Mouse (Mus musculus) layer of hippocampus, adult 8-10 months (tissue): ENCODE results near the gene Wdr81. TPM values are rescaled to one million over a fixed set of nuclear protein-coding genes. Genes with fewer than 3 reads are reported as not detected.

Experiments used
- DNase-seq, 2 experiments: peaks; one replicate each; pipeline ENCODE4 v3.0.0; 2022; ENCODE audit warnings: low spot score in 2 of 2
- microRNA-seq, 2 experiments: library from miRNA; unstranded; fragments of <30 nt; microRNA quantifications; one replicate each; pipeline ENCODE4 v1.2.0; 2022
- total RNA-seq, 4 experiments: library from RNA; stranded (reverse); gene quantifications; 2 replicates each; pipeline ENCODE4 v1.2.4; 2022

Gene Wdr81
- total RNA-seq, 4 experiments from 2014 or later = 23.5 to 25.3 (median 24.3) TPM

GRCm38 (mm10) chr11:75402271-75402690 lies 52.2 kb downstream of the Wdr81 start:
- peak; percentile 56 to 66 for DNase-seq

- DNase-seq = peak; percentile 43 to 55
These were observed 54.4 kb downstream of the Wdr81 start for GRCm38 (mm10) chr11:75400099-75400498.

GRCm38 (mm10) chr11:75399411-75399841 lies 55.1 kb downstream of the Wdr81 start:
- DNase-seq = peak; percentile 67 to 78

- peak in 1 of 2 experiments; percentile 23 for DNase-seq
These were observed 57.1 kb downstream of the Wdr81 start for GRCm38 (mm10) chr11:75397452-75397851.

GRCm38 (mm10) chr11:75395611-75396010 lies 58.9 kb downstream of the Wdr81 start:
- no peak for DNase-seq

Small RNA genes lying within 50 kb of the gene (microRNA-seq; reads per million reads assigned to microRNA genes)
- 2,466 to 13,319 reads per million in 2 experiments for gene Mir22

Other genes with a start within 250 kb of the Wdr81 start
- gene Rpa1, start 106.4 kb downstream of the Wdr81 start, total RNA-seq = 10 to 100 TPM; 61.7 to 67.5 (median 66.1) TPM
- gene Smyd4, start 106.3 kb downstream of the Wdr81 start, total RNA-seq = 10 to 100 TPM; 15.0 to 23.6 (median 19.6) TPM
- 10 to 100 TPM in 3 of 4 experiments, 1 to 10 TPM in 1; 9.7 to 16.0 (median 11.5) TPM for gene Serpinf1, start 32.0 kb downstream of the Wdr81 start, total RNA-seq
- 1 to 10 TPM in 2 of 4 experiments, under 1 TPM in 2; 0.45 to 4.0 (median 1.8) TPM for gene Serpinf2, start 15.1 kb downstream of the Wdr81 start, total RNA-seq
- under 1 TPM in 3 of 4 experiments, not detected in 1; 0.43 to 0.45 (median 0.45) TPM for gene Tlcd2, start 7.0 kb upstream of the Wdr81 start, total RNA-seq
- 100 to 1,000 TPM; 129 to 140 (median 135) TPM for gene Prpf8, start 32.1 kb upstream of the Wdr81 start, total RNA-seq
- gene Rilp, start 55.4 kb upstream of the Wdr81 start, total RNA-seq = 1 to 10 TPM; 1.1 to 2.3 (median 1.6) TPM
- 1 to 10 TPM; 1.1 to 1.6 (median 1.4) TPM for gene Scarf1, start 58.8 kb upstream of the Wdr81 start, total RNA-seq
- gene Slc43a2, start 77.0 kb upstream of the Wdr81 start, total RNA-seq = 10 to 100 TPM; 42.6 to 55.5 (median 52.7) TPM
- 100 to 1,000 TPM; 264 to 282 (median 275) TPM for gene Pitpna, start 133.4 kb upstream of the Wdr81 start, total RNA-seq
- 10 to 100 TPM; 45.1 to 54.5 (median 50.2) TPM for gene Inpp5k, start 176.3 kb upstream of the Wdr81 start, total RNA-seq
- gene Myo1c, start 195.8 kb upstream of the Wdr81 start, total RNA-seq = 10 to 100 TPM; 17.0 to 24.3 (median 20.5) TPM
- 100 to 1,000 TPM; 111 to 128 (median 120) TPM for gene Crk, start 224.5 kb upstream of the Wdr81 start, total RNA-seq